Mouse (Mus musculus): Measurements from ENCODE around the gene Lasp1. TPM values are rescaled to one million over a fixed set of nuclear protein-coding genes. Genes with fewer than 3 reads are reported as not detected.
"Not testable (repeated sequence)": the region's sequence is repeated elsewhere in the genome, so short reads cannot be mapped to it uniquely, and the experiment has no call there.

Lasp1 gene
- polyA plus RNA-seq, 1 experiment from 2014 or later: 84.0 TPM

DNA sequence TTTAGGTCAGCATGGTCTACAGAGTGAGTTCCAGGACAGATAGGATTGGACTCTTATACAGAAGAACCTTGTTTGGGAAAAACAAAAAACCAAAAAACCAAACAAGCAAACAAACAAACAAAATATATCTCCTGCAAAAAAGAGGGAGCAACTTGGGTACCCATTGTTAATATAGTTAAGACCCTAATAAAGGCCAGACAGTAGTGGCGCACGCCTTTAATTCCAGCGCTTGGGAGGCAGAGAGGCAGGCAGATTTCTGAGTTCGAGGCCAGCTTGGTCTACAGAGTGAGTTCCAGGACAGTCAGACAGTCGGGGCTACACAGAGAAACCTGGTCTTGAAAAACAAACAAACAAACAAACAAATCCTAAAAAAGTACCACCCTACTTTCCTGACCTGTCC, 9.1 kb upstream of the Lasp1 start:
- H3K4me2 ChIP-seq (replicated peaks; ENCODE audit: low read depth): no peak overlapping the region
- 87% methylated on average over 5 of the region's 5 CpGs for WGBS
- no peak for DNase-seq (ENCODE audit: low spot score)
- no peaks in the 10 kb centered on the region for H3K36me3 ChIP-seq (ENCODE audit: control insufficient read depth, insufficient read depth, low read length)
- H3K27me3 ChIP-seq (ENCODE audit: control insufficient read depth, insufficient read depth, low read length): no peaks in the 10 kb centered on the region
- no peak overlapping the region for H3K9ac ChIP-seq (ENCODE audit: low read length)
- no peaks in the 10 kb centered on the region for H3K4me1 ChIP-seq (replicated peaks; ENCODE audit: control insufficient read depth, insufficient read depth)
- H3K4me3 ChIP-seq (ENCODE audit: low read depth, low read length): no peak overlapping the region
- no peak for ATAC-seq (ENCODE audit: low FRiP score, low TSS enrichment)
- TF ChIP-seq CTCF (IDR thresholded peaks at IDR 0.05; ENCODE audit: low read depth) (no peak), EP300 (optimal IDR thresholded peaks at IDR 0.05) (no peak)
- no peak overlapping the region for H3K27ac ChIP-seq (replicated peaks)
- H3K9me3 ChIP-seq (ENCODE audit: control insufficient read depth, low read length): no peaks in the 10 kb centered on the region

GRCm38 (mm10) chr11:97790778-97791438, 7.9 kb upstream of the Lasp1 start:
- H3K36me3 ChIP-seq (ENCODE audit: control insufficient read depth, insufficient read depth, low read length); DNase-seq (ENCODE audit: low spot score); H3K9ac ChIP-seq (ENCODE audit: low read length); H3K4me1 ChIP-seq (replicated peaks; ENCODE audit: control insufficient read depth, insufficient read depth); H3K27me3 ChIP-seq (ENCODE audit: control insufficient read depth, insufficient read depth, low read length); H3K4me2 ChIP-seq (replicated peaks; ENCODE audit: low read depth); H3K27ac ChIP-seq (replicated peaks); H3K4me3 ChIP-seq (ENCODE audit: low read depth, low read length); H3K9me3 ChIP-seq (ENCODE audit: control insufficient read depth, low read length); ATAC-seq (ENCODE audit: low FRiP score, low TSS enrichment): not testable (repeated sequence)
- 84% methylated on average over 2 of the region's 2 CpGs for WGBS

DNA sequence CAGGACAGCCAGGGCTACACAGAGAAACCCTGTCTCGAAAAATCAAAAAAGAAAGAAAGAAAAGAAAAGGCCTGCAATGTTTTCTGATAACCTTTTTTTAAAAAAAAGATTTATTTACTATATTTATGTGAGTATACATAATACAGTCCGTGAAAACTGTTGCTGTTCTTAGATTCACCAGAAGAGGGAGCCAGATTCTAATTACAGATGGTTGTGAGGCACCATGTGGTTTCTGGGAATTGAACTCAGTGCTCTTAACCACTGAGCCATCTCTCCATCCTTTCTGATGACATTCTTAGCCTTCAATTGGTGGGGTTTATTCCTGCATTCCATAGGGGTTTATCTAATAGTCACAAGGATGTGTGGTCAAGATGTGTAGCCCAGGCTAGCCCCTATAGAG, 5.6 kb upstream of the Lasp1 start:
- DNase-seq (ENCODE audit: low spot score): no peak
- 5% methylated on average over 2 of the region's 2 CpGs for WGBS
- H3K9ac ChIP-seq (ENCODE audit: low read length): no peak overlapping the region
- peak; percentile 80 for TF ChIP-seq CTCF (IDR thresholded peaks at IDR 0.05; ENCODE audit: low read depth)
- TF ChIP-seq EP300 (optimal IDR thresholded peaks at IDR 0.05): no peak
- H3K36me3 ChIP-seq (ENCODE audit: control insufficient read depth, insufficient read depth, low read length): no peaks in the 10 kb centered on the region
- no peaks in the 10 kb centered on the region for H3K27me3 ChIP-seq (ENCODE audit: control insufficient read depth, insufficient read depth, low read length)
- ATAC-seq (ENCODE audit: low FRiP score, low TSS enrichment): no peak
- no peak overlapping the region for H3K4me3 ChIP-seq (ENCODE audit: low read depth, low read length)
- H3K4me2 ChIP-seq (replicated peaks; ENCODE audit: low read depth): no peak overlapping the region
- H3K27ac ChIP-seq (replicated peaks): no peak overlapping the region
- H3K9me3 ChIP-seq (ENCODE audit: control insufficient read depth, low read length): no peaks in the 10 kb centered on the region
- no peaks in the 10 kb centered on the region for H3K4me1 ChIP-seq (replicated peaks; ENCODE audit: control insufficient read depth, insufficient read depth)

GRCm38 (mm10) chr11:97796910-97797309, 1.9 kb upstream of the Lasp1 start:
- ATAC-seq (ENCODE audit: low FRiP score, low TSS enrichment): no peak
- H3K4me1 ChIP-seq (replicated peaks; ENCODE audit: control insufficient read depth, insufficient read depth): peaks cover 2% of the 10 kb centered on the region; the same call in 1 of the 2 replicates
- peak; percentile 57 for DNase-seq (ENCODE audit: low spot score)
- no peaks in the 10 kb centered on the region for H3K36me3 ChIP-seq (ENCODE audit: control insufficient read depth, insufficient read depth, low read length)
- H3K9ac ChIP-seq (ENCODE audit: low read length): no peak overlapping the region
- TF ChIP-seq CTCF (IDR thresholded peaks at IDR 0.05; ENCODE audit: low read depth): peak; percentile 60
- no peak for TF ChIP-seq EP300 (optimal IDR thresholded peaks at IDR 0.05)
- no peak overlapping the region for H3K4me3 ChIP-seq (ENCODE audit: low read depth, low read length)
- H3K9me3 ChIP-seq (ENCODE audit: control insufficient read depth, low read length): no peaks in the 10 kb centered on the region
- no peak overlapping the region for H3K4me2 ChIP-seq (replicated peaks; ENCODE audit: low read depth)
- H3K27me3 ChIP-seq (ENCODE audit: control insufficient read depth, insufficient read depth, low read length): no peaks in the 10 kb centered on the region
- H3K27ac ChIP-seq (replicated peaks): no peak overlapping the region
- 8% methylated on average over 6 of the region's 6 CpGs for WGBS

- H3K4me1 ChIP-seq (replicated peaks; ENCODE audit: control insufficient read depth, insufficient read depth): peaks cover 3% of the 10 kb centered on the region; the same call in 1 of the 2 replicates
- ATAC-seq (ENCODE audit: low FRiP score, low TSS enrichment) (no peak), DNase-seq (ENCODE audit: low spot score) (no peak)
- H3K36me3 ChIP-seq (ENCODE audit: control insufficient read depth, insufficient read depth, low read length): no peaks in the 10 kb centered on the region
- no peaks in the 10 kb centered on the region for H3K27me3 ChIP-seq (ENCODE audit: control insufficient read depth, insufficient read depth, low read length)
- H3K4me2 ChIP-seq (replicated peaks; ENCODE audit: low read depth): no peak overlapping the region
- WGBS: 60% methylated on average over 15 of the region's 15 CpGs
- TF ChIP-seq CTCF (IDR thresholded peaks at IDR 0.05; ENCODE audit: low read depth) (no peak), EP300 (optimal IDR thresholded peaks at IDR 0.05) (no peak)
- H3K9me3 ChIP-seq (ENCODE audit: control insufficient read depth, low read length): no peaks in the 10 kb centered on the region
- no peak overlapping the region for H3K27ac ChIP-seq (replicated peaks)
- no peak overlapping the region for H3K9ac ChIP-seq (ENCODE audit: low read length)
- no peak overlapping the region for H3K4me3 ChIP-seq (ENCODE audit: low read depth, low read length)
Measured at GRCm38 (mm10) chr11:97797369-97798082, 1.3 kb upstream of the Lasp1 start.

DNA sequence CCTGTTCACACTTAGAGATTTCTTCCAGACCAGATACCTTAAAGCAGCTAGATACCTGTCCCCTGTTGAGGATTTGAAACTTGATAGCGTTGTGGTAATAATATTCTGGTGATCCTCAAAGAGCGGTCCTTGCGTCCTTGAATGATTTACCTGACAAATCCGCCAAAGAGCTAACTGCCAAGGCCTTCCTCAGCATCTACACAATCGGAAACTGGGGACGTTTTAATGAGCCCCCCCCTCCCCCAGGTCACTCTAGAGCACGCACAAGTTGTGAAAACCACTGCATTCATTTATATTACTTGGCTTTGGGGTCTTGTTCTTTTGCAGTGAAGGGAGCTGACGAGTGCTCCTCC, 741 bp upstream of the Lasp1 start:
- Histone ChIP-seq H3K9me3 (ENCODE audit: control insufficient read depth, low read length) (no peaks in the 10 kb centered on the region), H3K9ac (ENCODE audit: low read length) (no peak overlapping the region), H3K4me2 (replicated peaks; ENCODE audit: low read depth) (0 out of 2 replicates have a peak overlapping the region, but pooled peaks have one; percentile 0), H3K4me3 (ENCODE audit: low read depth, low read length) (no peak overlapping the region), H3K4me1 (replicated peaks; ENCODE audit: control insufficient read depth, insufficient read depth) (peaks cover 3% of the 10 kb centered on the region; the same call in 1 of the 2 replicates), H3K27ac (replicated peaks) (no peak overlapping the region), H3K36me3 (ENCODE audit: control insufficient read depth, insufficient read depth, low read length) (no peaks in the 10 kb centered on the region), H3K27me3 (ENCODE audit: control insufficient read depth, insufficient read depth, low read length) (no peaks in the 10 kb centered on the region)
- 49% methylated on average over 8 of the region's 8 CpGs for WGBS
- DNase-seq (ENCODE audit: low spot score) (no peak), ATAC-seq (ENCODE audit: low FRiP score, low TSS enrichment) (no peak)
- TF ChIP-seq EP300 (optimal IDR thresholded peaks at IDR 0.05) (no peak), CTCF (IDR thresholded peaks at IDR 0.05; ENCODE audit: low read depth) (no peak)

Data from stomach, postnatal 0 days (tissue).